Mouse (Mus musculus) left cerebral cortex, adult 2 months (tissue): Measurements from ENCODE around the gene G530012D18Rik. TPM values are rescaled to one million over a fixed set of nuclear protein-coding genes. Genes with fewer than 3 reads are reported as not detected.
A peak's percentile ranks its signal among the peaks of the same experiment; 100 is the strongest.
"Not testable (repeated sequence)": the region's sequence is repeated elsewhere in the genome, so short reads cannot be mapped to it uniquely, and the experiment has no call there.

ENCODE experiments used
- DNase-seq, 2 experiments: peaks; one replicate each; pipeline ENCODE4 v3.0.0; 2021 to 2022; ENCODE audit warnings: low spot score in 2 of 2, mixed read lengths in 1 of 2; ENCODE audit errors: extremely low spot score in 1 of 2
- H3K27ac ChIP-seq: fragments of 200-600 bp; 2 replicates; pipeline ENCODE4 v1.8.1; 2022
- H3K4me3 ChIP-seq: fragments of 200-600 bp; 2 replicates; pipeline ENCODE4 v1.8.1; 2022
- CTCF ChIP-seq: fragments of 200-600 bp; IDR thresholded peaks from 2 replicates; pipeline ENCODE4 v1.8.1; 2022; ENCODE audit warnings: antibody characterized with exemption, mild to moderate bottlenecking, moderate library complexity
- intact Hi-C: fragments of 180-260 bp; cut with DNase I; formaldehyde crosslinking; loops from one replicate; pipeline ENCODE4 v1.15.1; 2025
- long read RNA-seq, 2 experiments: library from polyadenylated mRNA; stranded (forward); transcript quantifications; one replicate each; pipeline ENCODE4 v2.0.0; 2021; ENCODE audit warnings: borderline mapping rate in 2 of 2
- total RNA-seq, 2 experiments: library from RNA; stranded (reverse); gene quantifications; 2 replicates each; pipeline ENCODE4 v1.2.3; 2021

Gene G530012D18Rik
- total RNA-seq, result not detected
- long read RNA-seq, experiment 1, result 0 reads
- long read RNA-seq, experiment 2, result 0 reads

DNA sequence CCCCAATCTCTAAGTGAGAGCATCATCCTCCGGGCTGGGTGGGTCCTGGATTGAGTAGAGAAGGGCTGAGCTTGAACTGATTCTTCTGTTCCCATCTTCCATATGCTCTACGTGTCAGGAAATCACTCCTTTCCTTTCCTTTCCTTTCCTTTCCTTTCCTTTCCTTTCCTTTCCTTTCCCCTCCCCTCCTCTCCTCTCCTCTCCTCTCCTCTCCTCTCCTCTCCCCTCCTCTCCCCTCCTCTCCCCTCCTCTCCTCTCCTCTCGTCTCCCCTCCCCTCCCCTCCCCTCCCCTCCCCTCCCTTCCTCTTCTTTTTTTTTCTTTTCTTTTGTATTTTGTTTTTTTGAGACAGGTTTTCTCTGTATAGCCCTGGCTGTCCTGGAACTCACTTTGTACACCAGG is at the start of gene G530012D18Rik:
G530012D18Rik (plus strand) TSS at position 301 of the 400 bp plus-strand sequence.
- intact Hi-C loops, H3K4me3 ChIP-seq, H3K27ac ChIP-seq, DNase-seq: not testable (repeated sequence)

DNA sequence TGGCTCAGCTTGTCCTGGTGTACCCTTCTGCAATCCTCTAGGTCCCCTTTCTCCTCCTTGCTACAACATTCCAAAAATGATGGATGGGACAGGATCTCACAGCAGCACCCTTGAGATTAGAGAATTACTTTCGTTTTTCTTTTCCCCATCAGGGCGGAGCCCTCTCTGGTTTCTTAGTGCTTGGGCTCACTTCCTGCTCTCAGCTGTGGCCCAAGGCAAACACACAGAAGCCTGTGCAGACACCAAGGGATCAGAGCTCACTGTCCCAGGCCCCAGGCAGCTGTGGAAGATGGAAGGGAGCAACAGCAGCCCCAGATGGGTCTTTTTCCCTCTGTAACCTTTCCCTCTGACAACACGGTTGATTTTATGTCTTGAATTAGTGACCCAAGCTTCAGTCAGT is 49.1 kb upstream of the G530012D18Rik start:
- DNase-seq, intact Hi-C loops: not testable (repeated sequence)

GRCm38 (mm10) chr1:85528451-85529110 is 46.9 kb upstream of the G530012D18Rik start:
- intact Hi-C loops, H3K27ac ChIP-seq, DNase-seq, H3K4me3 ChIP-seq: not testable (repeated sequence)

More for the DNA sequence above, 49.1 kb upstream of the G530012D18Rik start:
- not testable (repeated sequence) for H3K4me3 ChIP-seq, H3K27ac ChIP-seq

- DNase-seq, H3K4me3 ChIP-seq, H3K27ac ChIP-seq, intact Hi-C loops: not testable (repeated sequence)
Measured at GRCm38 (mm10) chr1:85543818-85544217, 31.7 kb upstream of the G530012D18Rik start.

DNA sequence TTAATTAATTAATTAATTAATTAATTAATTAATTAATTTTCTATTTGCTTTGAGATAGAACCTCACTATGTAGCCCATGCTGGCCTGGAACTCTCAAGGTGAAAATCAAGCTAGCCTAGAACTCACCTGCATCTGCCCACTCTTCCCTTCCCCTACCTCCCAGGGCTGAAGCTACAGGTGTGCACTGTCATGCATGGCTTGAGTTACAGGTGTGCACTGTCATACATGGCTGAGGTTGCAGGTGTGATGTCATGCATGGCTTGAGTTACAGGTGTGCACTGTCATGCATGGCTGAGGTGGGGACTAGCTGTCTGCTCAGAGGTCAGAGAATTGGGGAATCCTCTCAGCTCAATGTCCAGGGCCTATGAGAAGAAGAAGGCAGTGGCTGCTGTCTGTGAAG is 29.0 kb upstream of the G530012D18Rik start:
- DNase-seq, H3K27ac ChIP-seq, intact Hi-C loops, H3K4me3 ChIP-seq: not testable (repeated sequence)

DNA sequence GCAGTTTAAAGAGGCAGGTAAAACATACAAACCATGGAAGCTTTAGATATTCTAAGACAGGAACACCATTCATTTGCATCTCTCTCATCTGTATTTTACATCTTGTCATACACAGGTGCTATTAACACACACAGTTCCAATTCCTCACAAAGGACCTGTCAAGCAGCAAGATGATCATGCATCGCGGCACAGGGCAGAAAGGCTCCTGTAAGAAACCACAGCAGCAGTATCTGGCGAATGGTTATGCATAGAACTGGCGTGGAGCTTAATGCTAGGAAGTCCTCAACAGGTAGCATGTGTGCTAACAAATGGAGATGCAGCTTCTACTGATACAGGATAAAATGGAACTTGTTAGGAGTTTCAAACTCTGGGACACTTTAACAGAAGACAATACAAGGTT is 20.2 kb upstream of the G530012D18Rik start:
- H3K27ac ChIP-seq, H3K4me3 ChIP-seq, intact Hi-C loops: not testable (repeated sequence)
- peak; percentile 11 to 24 for DNase-seq

DNA sequence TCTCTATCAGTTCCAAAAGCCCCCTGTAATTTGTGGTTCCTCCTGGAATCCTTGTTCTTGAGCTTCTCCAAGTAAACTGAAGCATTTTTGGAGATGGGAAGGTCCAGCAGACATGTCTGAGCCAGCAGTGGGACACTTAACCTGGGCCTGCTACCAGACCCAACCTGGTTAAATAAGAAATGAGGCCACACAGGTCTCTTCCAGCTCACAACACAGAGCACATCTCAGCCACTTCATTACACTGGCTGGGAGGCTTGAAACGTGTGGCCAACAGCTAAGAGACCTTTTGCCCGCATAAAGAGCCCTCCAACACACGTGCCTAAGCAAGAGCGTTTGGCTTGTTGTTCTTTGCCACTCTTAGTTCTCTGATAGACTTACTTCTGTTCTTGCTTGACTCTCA is 1.9 kb upstream of the G530012D18Rik start:
- DNase-seq, intact Hi-C loops, H3K27ac ChIP-seq, H3K4me3 ChIP-seq: not testable (repeated sequence)

DNA sequence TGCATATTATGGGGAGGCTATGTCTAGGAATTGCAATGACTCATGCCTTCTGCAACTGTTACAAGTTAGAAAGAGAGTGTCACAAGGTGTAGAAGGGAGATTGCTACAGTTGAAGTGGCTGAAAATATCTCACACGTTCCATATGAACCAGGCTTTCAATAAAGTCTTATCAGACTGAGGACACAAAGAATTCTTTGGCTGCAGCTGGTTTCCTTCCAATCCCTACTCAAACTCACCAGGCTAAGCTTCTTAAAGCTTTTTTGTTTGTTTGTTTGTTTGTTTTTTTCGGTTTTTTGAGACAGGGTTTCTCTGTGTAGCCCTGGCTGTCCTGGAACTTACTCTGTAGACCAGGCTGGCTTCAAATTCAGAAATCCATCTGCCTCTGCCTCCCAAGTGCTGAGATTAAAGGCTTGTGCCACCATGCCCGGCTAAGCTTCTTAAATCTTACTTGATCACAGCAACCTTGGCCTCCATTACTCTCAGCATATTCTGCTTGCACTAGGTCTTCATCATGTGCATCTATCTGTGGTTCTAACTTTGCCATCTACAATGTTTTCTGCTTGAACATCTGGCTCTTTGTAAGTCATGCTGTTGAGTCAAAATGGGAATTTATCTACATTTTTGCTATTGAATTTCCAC is 3.0 kb downstream of the G530012D18Rik start:
- intact Hi-C loops, H3K27ac ChIP-seq, DNase-seq, H3K4me3 ChIP-seq: not testable (repeated sequence)

GRCm38 (mm10) chr1:85579199-85580147 is 4.0 kb downstream of the G530012D18Rik start:
- H3K4me3 ChIP-seq, H3K27ac ChIP-seq, DNase-seq: not testable (repeated sequence)
- intact Hi-C loops, result loop anchor here (5.0 to 10.0 kb wide), 2 partner anchors 158 to 265 kb away; no protein-coding TSS in a partner anchor

DNA sequence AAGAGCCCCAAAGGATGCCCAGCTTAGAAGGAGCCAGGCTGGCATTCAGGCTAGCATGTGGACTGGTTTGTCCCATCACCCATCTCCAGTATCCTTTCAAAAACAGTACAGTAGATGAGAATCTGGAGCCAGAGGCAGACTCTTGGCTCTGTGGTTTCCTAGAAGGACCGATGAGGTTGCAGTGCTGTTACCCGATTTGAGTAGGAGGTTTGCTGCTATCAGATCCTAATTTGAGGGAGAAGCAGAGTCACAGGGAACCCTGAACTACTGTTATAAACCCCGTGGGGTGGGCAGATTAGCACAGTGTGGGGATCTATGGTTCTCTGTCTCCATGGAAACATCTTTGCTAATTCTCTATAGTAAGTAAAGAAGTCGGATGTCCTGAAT is 4.7 kb downstream of the G530012D18Rik start:
- DNase-seq, H3K4me3 ChIP-seq, H3K27ac ChIP-seq: not testable (repeated sequence)
- intact Hi-C loops, result loop anchor here (5.0 to 10.0 kb wide), 2 partner anchors 157 to 265 kb away; no protein-coding TSS in a partner anchor

DNA sequence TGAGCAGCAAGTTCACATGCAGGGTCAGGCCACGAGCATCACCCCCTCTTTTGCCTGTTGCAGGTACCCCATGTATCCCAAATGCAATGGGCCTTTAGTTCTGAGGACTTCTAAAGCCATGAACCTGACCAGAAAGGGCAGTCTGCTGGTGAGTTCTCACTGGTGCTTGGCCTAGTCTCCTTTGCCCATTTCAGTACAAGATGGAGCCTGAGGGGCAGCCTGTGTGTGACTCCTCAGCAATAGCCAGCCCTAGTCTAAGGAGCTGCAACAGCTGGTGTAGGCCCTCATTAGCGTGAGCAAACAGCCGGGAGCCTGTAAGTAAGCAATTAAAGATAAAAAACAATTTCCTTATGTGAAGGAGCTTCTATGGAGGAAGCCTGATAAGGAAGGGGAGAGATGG is 5.1 kb downstream of the G530012D18Rik start:
- intact Hi-C loops, result loop anchor here (5.0 to 10.0 kb wide), 2 partner anchors 157 to 264 kb away; no protein-coding TSS in a partner anchor

GRCm38 (mm10) chr1:85581518-85581917 is 6.0 kb downstream of the G530012D18Rik start:
- not testable (repeated sequence) for H3K27ac ChIP-seq, DNase-seq, H3K4me3 ChIP-seq
- TF ChIP-seq CTCF, result peak; percentile 29
- intact Hi-C loops, result loop anchor here (5.0 to 10.0 kb wide), 2 partner anchors 156 to 263 kb away; no protein-coding TSS in a partner anchor

More for the DNA sequence above, 5.1 kb downstream of the G530012D18Rik start:
- not testable (repeated sequence) for H3K27ac ChIP-seq, H3K4me3 ChIP-seq, DNase-seq

- intact Hi-C loops, result loop anchor here (10.0 kb wide), 1 partner anchor 256 kb away; no protein-coding TSS in a partner anchor
- not testable (repeated sequence) for DNase-seq, H3K27ac ChIP-seq, H3K4me3 ChIP-seq
Measured at GRCm38 (mm10) chr1:85588697-85589096, 13.2 kb downstream of the G530012D18Rik start.

DNA sequence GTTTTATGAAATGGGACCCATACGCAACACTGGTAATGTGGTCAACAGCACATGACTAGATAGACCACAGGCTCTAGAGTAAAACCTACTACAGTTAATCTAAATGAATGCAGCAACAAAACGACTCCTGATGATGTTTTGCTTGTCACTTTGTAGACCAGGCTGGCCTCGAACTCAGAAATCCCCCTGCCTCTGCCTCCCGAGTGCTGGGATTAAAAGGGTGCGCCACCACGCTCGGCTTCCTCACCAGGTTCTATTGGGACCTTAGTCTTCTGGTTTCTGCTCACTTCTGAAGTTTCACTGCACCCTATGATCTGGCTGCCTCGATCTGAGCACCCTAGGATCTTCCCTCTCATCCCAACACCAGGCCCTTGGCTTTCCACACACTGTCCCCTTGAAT is 17.1 kb downstream of the G530012D18Rik start:
- H3K4me3 ChIP-seq, H3K27ac ChIP-seq, DNase-seq, intact Hi-C loops: not testable (repeated sequence)

- H3K4me3 ChIP-seq, H3K27ac ChIP-seq, DNase-seq, intact Hi-C loops: not testable (repeated sequence)
Measured at GRCm38 (mm10) chr1:85598271-85599012, 23.0 kb downstream of the G530012D18Rik start, which contains the start of gene Sp110. Gene Sp110, minus strand, starts transcription at chr1:85598817.
